Mouse (Mus musculus) myocyte (in vitro differentiated cells): Measurements from ENCODE around the gene Otop2. TPM values are rescaled to one million over a fixed set of nuclear protein-coding genes. Genes with fewer than 3 reads are reported as not detected.
A peak's percentile ranks its signal among the peaks of the same experiment; 100 is the strongest.

Source experiments
- H3K27me3 ChIP-seq: one replicate; pipeline ENCODE4 v1.6.1; 2011; ENCODE audit not compliant: control insufficient read depth, insufficient read depth, insufficient read length
- H3K36me3 ChIP-seq: one replicate; pipeline ENCODE4 v1.6.1; 2011; ENCODE audit not compliant: control insufficient read depth, insufficient read depth
- H3K4me2 ChIP-seq: one replicate; pipeline ENCODE4 v1.6.1; 2011; ENCODE audit warnings: low read depth, control low read depth
- H3K4me3 ChIP-seq: one replicate; pipeline ENCODE4 v1.5.1; 2011; ENCODE audit warnings: mild to moderate bottlenecking, control low read depth, moderate library complexity
- H3K79me2 ChIP-seq: one replicate; pipeline ENCODE4 v1.6.1; 2011; ENCODE audit not compliant: control insufficient read depth, insufficient read depth
- H3ac ChIP-seq: one replicate; pipeline ENCODE4 v1.6.1; 2011; ENCODE audit not compliant: control insufficient read depth, insufficient read length
- CEBPB ChIP-seq: IDR thresholded peaks from 2 replicates; pipeline ENCODE4 v1.6.1; 2011; ENCODE audit warnings: mild to moderate bottlenecking, moderate library complexity; ENCODE audit not compliant: poor library complexity, insufficient read depth, severe bottlenecking
- E2F4 ChIP-seq: IDR thresholded peaks from one replicate; pipeline ENCODE4 v1.6.1; 2011; ENCODE audit warnings: mild to moderate bottlenecking, control low read depth, moderate library complexity; ENCODE audit not compliant: insufficient read depth
- MAX ChIP-seq: IDR thresholded peaks from one replicate; pipeline ENCODE4 v1.6.1; 2011; ENCODE audit warnings: low read depth, mild to moderate bottlenecking, control low read depth
- MYOD1 ChIP-seq, 3 experiments: IDR thresholded peaks; one replicate each; pipeline ENCODE4 v1.6.1; 2011; ENCODE audit warnings: control low read depth in 2 of 3, low read depth in 2 of 3, mild to moderate bottlenecking in 2 of 3, moderate library complexity in 1 of 3; ENCODE audit not compliant: insufficient read length in 2 of 3, control insufficient read depth in 1 of 3
- MYOG ChIP-seq, 3 experiments: IDR thresholded peaks; one replicate each; pipeline ENCODE4 v1.6.1; 2011; ENCODE audit warnings: control low read depth in 2 of 3, low read depth in 2 of 3, mild to moderate bottlenecking in 2 of 3; ENCODE audit not compliant: insufficient read length in 2 of 3, control insufficient read depth in 1 of 3, insufficient read depth in 1 of 3
- POLR2A ChIP-seq: IDR thresholded peaks from one replicate; pipeline ENCODE4 v1.6.1; 2011; ENCODE audit warnings: low read depth, mild to moderate bottlenecking, control low read depth, moderate library complexity; ENCODE audit not compliant: insufficient read length
- POLR2AphosphoS2 ChIP-seq: IDR thresholded peaks from one replicate; pipeline ENCODE4 v1.6.1; 2011; ENCODE audit warnings: low read depth, control low read depth; ENCODE audit not compliant: insufficient read length
- REST ChIP-seq: IDR thresholded peaks from one replicate; pipeline ENCODE4 v1.6.1; 2011; ENCODE audit warnings: mild to moderate bottlenecking, control low read depth, moderate library complexity; ENCODE audit not compliant: insufficient read depth, insufficient read length
- SRF ChIP-seq: IDR thresholded peaks from one replicate; pipeline ENCODE4 v1.6.1; 2011; ENCODE audit warnings: low read depth; ENCODE audit not compliant: control insufficient read depth, insufficient read length
- TCF12 ChIP-seq: IDR thresholded peaks from one replicate; pipeline ENCODE4 v1.6.1; 2011; ENCODE audit warnings: mild to moderate bottlenecking, control low read depth; ENCODE audit not compliant: poor library complexity, insufficient read depth, severe bottlenecking
- TCF3 ChIP-seq: IDR thresholded peaks from one replicate; pipeline ENCODE4 v1.6.1; 2011; ENCODE audit warnings: low read depth, control low read depth; ENCODE audit not compliant: insufficient read length
- USF1 ChIP-seq: IDR thresholded peaks from one replicate; pipeline ENCODE4 v1.6.1; 2011; ENCODE audit warnings: low read depth, mild to moderate bottlenecking, control low read depth, moderate library complexity
- polyA plus RNA-seq: library from polyadenylated mRNA; unstranded; fragments of >200 nt; fragmentation: generic; extraction: Trizol; gene quantifications from one replicate; pipeline ENCODE4 v1.2.1, GENCODE M21; 2012; ENCODE audit warnings: missing spikeins

Otop2 gene
- polyA plus RNA-seq, 1 experiment, result 0.01 TPM

DNA sequence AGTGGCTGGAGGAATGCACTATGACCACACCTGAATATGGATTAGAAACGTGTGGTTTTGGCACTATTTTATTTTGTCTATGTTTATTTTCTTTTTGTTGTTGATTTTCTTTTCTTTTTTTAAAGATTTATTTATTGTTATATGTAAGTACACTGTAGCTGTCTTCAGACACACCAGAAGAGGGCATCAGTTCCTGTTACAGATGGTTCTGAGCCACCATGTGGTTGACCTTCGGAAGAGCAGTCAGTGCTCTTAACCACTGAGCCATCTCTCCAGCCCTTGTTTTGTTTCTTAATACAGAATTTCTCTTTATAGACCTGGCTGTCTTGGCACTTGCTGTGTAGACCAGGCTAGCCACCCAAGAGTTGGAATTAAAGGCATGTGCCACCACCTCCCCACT lies 65.8 kb downstream of the Otop2 start:
- Histone ChIP-seq H3K4me2 (no peak overlapping the region), H3K79me2 (no peaks in the 10 kb centered on the region), H3K36me3 (no peaks in the 10 kb centered on the region), H3ac (no peak overlapping the region), H3K27me3 (no peaks in the 10 kb centered on the region), H3K4me3 (no peak overlapping the region)
- no peak for TF ChIP-seq POLR2A
- TF ChIP-seq REST, result no peak
- no peak for TF ChIP-seq MYOD1 (IDR thresholded peaks at IDR 0.05; ENCODE audit: control insufficient read depth in 1 of 3, insufficient read length in 2 of 3, low read depth in 2 of 3)
- no peak for TF ChIP-seq USF1
- no peak for TF ChIP-seq POLR2AphosphoS2
- TF ChIP-seq TCF3, result no peak

DNA sequence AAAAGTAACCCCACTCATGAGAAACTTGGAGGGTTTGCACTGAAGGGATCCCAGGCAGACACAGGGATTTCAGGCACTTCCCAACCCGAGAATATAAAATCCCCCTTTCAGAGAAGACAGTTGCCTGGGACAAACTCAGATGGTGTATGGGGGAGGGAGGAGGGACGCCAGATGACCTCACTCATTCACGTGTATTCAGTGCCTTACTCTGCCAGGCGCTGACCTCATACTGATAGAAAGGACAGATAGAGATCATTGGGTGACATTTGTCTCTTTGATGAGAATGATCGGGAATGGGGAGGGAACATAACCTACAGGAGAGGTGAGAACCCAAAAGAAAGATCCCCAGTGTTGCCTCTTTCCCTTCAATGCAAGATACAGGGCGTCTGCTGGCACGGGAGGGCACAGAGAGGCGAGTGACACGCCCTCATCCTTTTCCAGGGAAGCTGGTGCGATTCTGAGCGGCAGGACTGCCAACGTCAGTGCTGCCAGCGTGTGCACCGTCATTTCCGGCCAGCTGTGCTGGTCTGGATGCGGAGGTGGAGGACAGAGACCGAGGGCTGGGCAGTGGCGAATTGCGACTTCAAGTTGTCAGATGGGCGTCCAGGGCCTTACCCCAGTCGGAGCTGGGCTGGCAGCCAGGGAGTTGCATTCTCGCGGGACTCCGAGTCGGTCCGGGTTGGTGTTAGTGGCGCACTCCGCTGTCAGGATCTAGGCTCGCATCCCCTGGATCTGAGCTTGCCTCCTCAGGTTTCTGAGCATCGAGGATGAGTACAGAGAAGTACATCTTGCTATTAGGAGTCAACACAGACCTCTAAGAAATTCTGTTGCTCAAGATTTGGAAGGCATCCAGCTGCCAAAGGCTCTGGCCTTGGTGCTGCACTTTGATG lies 67.1 kb downstream of the Otop2 start:
- no peaks in the 10 kb centered on the region for H3K27me3 ChIP-seq
- H3ac ChIP-seq, result no peak overlapping the region
- no peaks in the 10 kb centered on the region for H3K36me3 ChIP-seq
- TF ChIP-seq SRF, result no peak
- TF ChIP-seq MYOD1 (IDR thresholded peaks at IDR 0.05; ENCODE audit: control insufficient read depth in 1 of 3, insufficient read length in 2 of 3, low read depth in 2 of 3), result peak in 2 of 3 experiments; percentile 87 to 98
- peak; percentile 55 for TF ChIP-seq REST
- peak; percentile 80 for TF ChIP-seq TCF3
- no peak; the same call in 1 of the 2 replicates for TF ChIP-seq CEBPB
- TF ChIP-seq MYOG (IDR thresholded peaks at IDR 0.05; ENCODE audit: control insufficient read depth in 1 of 3, insufficient read depth in 1 of 3, insufficient read length in 2 of 3, low read depth in 2 of 3), result peak in 2 of 3 experiments; percentile 86 to 95
- TF ChIP-seq POLR2AphosphoS2, result peak; percentile 85
- TF ChIP-seq POLR2A, result peak; percentile 91
- H3K4me3 ChIP-seq, result peak overlapping the region; percentile 14
- H3K4me2 ChIP-seq, result peak overlapping the region; percentile 77
- H3K79me2 ChIP-seq, result no peaks in the 10 kb centered on the region

DNA sequence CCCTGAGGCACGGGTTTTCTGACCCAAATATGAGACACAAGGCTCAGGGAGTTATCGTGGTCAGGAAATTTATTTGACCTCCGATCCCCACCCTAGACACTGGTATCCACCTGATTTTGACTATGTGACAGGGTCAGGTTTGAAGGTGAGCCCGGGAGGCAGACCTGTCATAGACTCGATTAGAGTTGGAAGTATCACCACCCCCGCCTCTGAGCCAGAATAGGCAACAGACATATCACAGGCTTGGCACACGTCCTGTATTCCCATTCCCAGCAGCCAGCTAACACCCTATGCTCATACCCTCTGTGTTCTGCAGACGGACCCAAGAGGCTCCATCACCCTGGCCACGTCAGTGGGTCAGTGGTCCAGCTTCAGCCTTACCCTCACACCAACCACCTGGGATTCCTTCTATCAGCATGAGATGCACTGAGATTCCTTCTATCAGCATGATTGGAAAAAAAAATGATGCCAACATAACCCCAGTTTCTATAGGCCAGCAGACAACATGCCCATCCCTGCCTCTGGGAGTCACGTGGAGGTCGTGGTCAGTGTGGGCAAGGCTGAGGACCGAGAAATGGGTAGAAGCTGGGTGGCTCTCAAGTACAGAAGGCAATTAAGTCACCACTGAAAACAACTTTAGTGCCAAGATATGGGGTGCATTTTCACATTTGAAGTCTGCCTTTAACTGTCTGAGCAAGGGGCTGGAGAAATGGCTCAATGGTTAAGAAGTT lies 67.9 kb downstream of the Otop2 start:
- peak overlapping the region; percentile 77 for H3K4me2 ChIP-seq
- H3K79me2 ChIP-seq, result no peaks in the 10 kb centered on the region
- TF ChIP-seq TCF3 (no peak), USF1 (peak; percentile 96), REST (no peak), E2F4 (no peak), MYOG (IDR thresholded peaks at IDR 0.05; ENCODE audit: control insufficient read depth in 1 of 3, insufficient read depth in 1 of 3, insufficient read length in 2 of 3, low read depth in 2 of 3) (no peak), MAX (no peak), SRF (no peak), POLR2A (peak; percentile 55), TCF12 (no peak), MYOD1 (IDR thresholded peaks at IDR 0.05; ENCODE audit: control insufficient read depth in 1 of 3, insufficient read length in 2 of 3, low read depth in 2 of 3) (no peak)
- no peaks in the 10 kb centered on the region for H3K36me3 ChIP-seq
- peak overlapping the region; percentile 14 for H3K4me3 ChIP-seq
- H3K27me3 ChIP-seq, result no peaks in the 10 kb centered on the region
- H3ac ChIP-seq, result no peak overlapping the region

DNA sequence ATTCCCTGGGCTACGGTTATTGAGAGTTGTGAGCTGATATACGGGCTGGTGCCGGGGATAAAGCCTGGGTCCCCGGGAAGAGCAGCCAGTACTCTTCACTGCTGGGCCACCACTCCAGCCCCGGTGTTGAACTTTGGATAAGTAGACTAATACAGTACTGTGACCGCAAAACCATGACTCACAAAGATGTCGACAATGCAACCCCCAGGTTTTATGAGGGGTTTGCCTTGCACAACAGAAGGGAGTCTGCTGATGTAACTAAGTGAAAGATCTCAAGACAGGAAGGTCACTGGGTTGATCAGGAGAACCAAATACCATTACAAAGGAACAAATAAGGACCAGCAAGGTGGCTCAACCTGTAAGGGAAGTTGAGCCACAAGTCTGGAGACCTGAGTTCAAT lies 69.8 kb downstream of the Otop2 start:
- Histone ChIP-seq H3ac (no peak overlapping the region), H3K79me2 (no peaks in the 10 kb centered on the region), H3K36me3 (no peaks in the 10 kb centered on the region), H3K27me3 (no peaks in the 10 kb centered on the region), H3K4me3 (peak overlapping the region; percentile 14), H3K4me2 (peak overlapping the region; percentile 77)
- TF ChIP-seq CEBPB (peak; percentile 100), POLR2A (no peak), MYOD1 (IDR thresholded peaks at IDR 0.05; ENCODE audit: control insufficient read depth in 1 of 3, insufficient read length in 2 of 3, low read depth in 2 of 3) (no peak), SRF (no peak), E2F4 (no peak)

DNA sequence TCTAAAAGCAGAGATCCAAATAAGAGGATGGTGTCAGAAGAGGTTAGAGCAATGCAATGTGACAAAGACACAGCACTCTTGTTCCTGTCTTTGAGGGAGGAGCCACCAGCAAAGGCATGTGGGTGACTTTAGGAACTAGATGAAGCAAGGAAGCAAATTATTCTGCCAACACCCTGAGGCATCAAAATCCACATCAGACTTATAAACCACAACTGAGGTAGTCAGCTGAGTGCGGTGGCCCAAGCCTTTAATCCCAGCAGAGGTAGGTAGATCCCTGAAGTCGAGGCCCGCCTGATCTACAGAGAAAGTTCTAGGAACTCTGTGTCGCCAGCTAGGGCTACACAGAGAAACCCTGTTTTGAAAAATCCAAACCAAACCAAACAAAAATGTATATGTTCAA lies 70.3 kb downstream of the Otop2 start:
- no peaks in the 10 kb centered on the region for H3K27me3 ChIP-seq
- peak overlapping the region; percentile 77 for H3K4me2 ChIP-seq
- peak overlapping the region; percentile 14 for H3K4me3 ChIP-seq
- H3K79me2 ChIP-seq, result peaks cover 1% of the 10 kb centered on the region
- no peaks in the 10 kb centered on the region for H3K36me3 ChIP-seq
- no peak overlapping the region for H3ac ChIP-seq
- TF ChIP-seq CEBPB (0 out of 2 replicates have a peak, but pooled peaks have one; percentile 5), MYOD1 (IDR thresholded peaks at IDR 0.05; ENCODE audit: control insufficient read depth in 1 of 3, insufficient read length in 2 of 3, low read depth in 2 of 3) (no peak)
